Mouse (Mus musculus) urinary bladder, adult 18-20 months (tissue): ENCODE results near the gene Rasal2.
A peak's percentile ranks its signal among the peaks of the same experiment; 100 is the strongest.
"Not testable (repeated sequence)": the region's sequence is repeated elsewhere in the genome, so short reads cannot be mapped to it uniquely, and the experiment has no call there.

Experiments
- DNase-seq, 2 experiments: peaks; one replicate each; pipeline ENCODE4 v3.0.0; 2022; ENCODE audit warnings: low spot score in 2 of 2, mixed read lengths in 2 of 2

The Rasal2 gene

GRCm38 (mm10) chr1:157244453-157244790 lies 168.0 kb downstream of the Rasal2 start:
- no peak for DNase-seq

GRCm38 (mm10) chr1:157243576-157244452 lies 168.6 kb downstream of the Rasal2 start:
- DNase-seq = no peak

DNA sequence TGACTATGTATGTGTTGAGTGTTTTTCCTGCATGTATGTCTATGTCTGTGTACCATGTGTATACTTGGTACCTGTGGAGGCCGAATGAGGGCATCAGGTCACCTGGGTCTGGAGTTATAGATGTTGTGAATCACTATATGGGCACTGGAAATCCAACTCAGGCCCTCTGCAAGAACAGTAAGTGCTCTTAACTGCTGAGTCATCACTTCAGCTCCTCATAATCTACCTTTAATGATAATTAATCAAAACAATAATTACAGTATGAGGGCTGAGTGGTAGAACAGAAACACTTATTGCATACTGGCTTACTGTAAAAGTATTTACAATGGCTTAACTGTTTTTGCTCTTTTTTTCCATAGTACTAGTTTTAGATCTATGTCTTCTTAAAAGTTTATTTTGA lies 172.7 kb downstream of the Rasal2 start:
- DNase-seq = no peak

GRCm38 (mm10) chr1:157236650-157237344 lies 175.6 kb downstream of the Rasal2 start:
- DNase-seq = not testable (repeated sequence)

- no peak for DNase-seq
Measured at GRCm38 (mm10) chr1:157233451-157233850, 178.9 kb downstream of the Rasal2 start.

DNA sequence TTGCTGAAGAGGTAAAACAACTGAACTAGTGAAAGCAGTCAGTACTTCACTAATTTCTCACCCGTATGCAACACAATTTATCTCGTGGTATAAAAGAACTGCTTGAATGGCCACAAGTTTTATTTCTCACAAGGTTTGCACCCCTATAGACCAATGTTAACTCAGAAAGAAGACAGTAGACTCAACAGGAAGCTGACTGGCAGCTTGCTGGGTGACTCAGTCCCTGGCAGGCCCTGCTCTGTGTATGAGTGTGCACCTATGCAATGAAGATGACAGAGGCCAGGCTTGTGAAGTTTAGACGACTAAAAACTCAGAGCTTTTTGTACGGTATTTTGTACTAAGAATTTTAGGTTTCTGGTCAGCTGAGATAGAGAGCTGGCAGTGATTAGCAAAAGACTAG lies 180.0 kb downstream of the Rasal2 start:
- peak; percentile 5 to 11 for DNase-seq

GRCm38 (mm10) chr1:157231016-157231415 lies 181.4 kb downstream of the Rasal2 start:
- DNase-seq = no peak

- no peak for DNase-seq
Measured at GRCm38 (mm10) chr1:157230386-157230785, 182.0 kb downstream of the Rasal2 start.

DNA sequence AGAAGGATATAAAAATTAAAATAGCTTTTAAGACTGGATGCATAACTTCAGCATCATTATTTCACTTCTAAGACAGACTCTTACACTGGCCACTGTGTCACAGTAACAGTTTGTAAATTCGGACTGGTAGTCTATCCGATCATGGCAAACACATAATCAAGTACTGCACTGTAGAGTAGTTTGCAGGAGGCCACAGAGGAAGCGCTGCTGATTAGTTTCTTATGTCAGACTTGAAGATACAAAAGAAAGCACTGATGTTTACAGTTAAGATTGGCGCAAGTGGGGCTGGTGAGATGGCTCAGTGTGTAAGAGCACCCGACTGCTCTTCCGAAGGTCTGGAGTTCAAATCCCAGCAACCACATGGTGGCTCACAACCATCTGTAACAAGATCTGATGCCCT lies 187.4 kb downstream of the Rasal2 start:
- no peak for DNase-seq

- DNase-seq = no peak
Measured at GRCm38 (mm10) chr1:157220910-157221309, 191.5 kb downstream of the Rasal2 start.

DNA sequence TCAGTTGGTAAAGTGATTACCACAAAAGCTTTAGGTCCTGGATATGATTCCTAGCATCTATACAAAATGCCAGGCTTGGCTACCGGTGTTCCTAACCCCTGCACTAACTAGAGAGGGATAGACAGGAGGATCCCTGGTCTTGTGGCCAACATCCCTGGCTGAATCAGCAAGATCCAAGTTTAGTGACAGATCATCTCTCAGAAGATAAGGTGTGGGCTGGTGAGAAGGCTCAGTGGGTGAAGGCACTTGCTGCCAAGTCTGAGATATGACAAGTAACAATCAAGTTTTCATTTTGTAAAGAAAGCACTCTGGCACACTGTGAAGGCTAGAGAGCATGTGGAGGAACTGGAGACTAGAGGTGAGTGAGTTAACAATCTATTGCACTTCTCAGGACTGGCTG lies 191.9 kb downstream of the Rasal2 start:
- DNase-seq = no peak

- no peak for DNase-seq
Measured at GRCm38 (mm10) chr1:157208754-157209153, 203.6 kb downstream of the Rasal2 start.

- DNase-seq = no peak
Measured at GRCm38 (mm10) chr1:157205685-157206084, 206.7 kb downstream of the Rasal2 start.

- DNase-seq = no peak
Measured at GRCm38 (mm10) chr1:157183043-157183442, 229.4 kb downstream of the Rasal2 start.

- no peak for DNase-seq
Measured at GRCm38 (mm10) chr1:157182431-157182830, 230.0 kb downstream of the Rasal2 start.

GRCm38 (mm10) chr1:157181081-157181480 lies 231.3 kb downstream of the Rasal2 start:
- DNase-seq = no peak

DNA sequence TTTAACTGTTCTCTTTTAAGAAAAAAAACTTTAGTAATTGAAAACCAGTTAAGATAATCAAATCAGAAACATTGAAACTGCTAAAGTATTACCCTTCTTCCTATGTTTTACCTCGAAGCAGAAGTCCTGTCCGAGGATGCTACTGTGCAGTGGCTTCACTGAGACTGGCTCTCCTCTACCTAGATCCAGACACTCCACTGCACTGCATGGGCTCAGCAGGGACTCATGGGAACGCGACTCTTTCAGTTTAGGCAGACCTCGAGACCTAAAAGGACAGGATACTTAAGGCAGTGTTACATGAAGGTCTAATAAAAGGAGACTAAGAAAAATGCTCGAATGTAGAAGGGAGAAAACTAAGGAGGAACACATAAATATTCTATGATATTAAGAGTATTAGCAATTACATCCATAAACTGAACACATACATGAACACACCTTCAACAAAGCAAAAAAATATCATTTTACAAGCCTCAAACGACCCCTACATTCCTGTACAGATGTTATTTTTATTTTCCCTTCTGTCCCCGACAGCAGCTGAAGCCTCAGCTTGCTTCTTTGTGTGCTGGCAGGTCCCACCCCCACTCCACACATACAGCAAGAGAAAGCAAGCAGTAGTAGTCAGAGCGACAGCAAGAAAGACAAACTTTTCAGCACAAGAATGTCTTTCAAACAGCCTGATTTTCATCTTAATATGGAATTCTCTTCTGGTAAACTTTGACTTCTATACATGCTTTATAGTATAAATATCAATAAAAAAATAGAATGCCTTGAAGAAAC lies 233.2 kb downstream of the Rasal2 start:
- no peak for DNase-seq

GRCm38 (mm10) chr1:157169292-157169691 lies 243.1 kb downstream of the Rasal2 start:
- DNase-seq = no peak

DNA sequence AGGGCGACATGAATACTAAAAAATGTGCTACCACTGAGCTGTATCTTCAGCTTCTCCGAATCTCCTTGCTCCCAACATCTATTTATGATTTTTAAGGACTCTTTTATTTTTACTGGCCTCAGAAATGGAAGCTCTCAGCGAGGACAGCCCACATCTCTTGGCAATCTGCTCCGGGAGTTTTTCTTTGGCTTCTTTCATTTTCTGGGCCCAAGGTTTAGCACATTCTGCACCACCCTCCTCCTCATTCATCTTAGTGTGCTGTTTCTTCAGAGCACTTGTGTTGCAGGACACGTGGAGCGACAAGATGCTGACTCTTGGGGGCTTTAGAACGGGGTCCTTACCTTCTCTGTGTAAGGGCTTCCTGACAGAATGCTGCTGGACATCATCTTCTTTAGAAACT lies 243.5 kb downstream of the Rasal2 start:
- no peak for DNase-seq

DNA sequence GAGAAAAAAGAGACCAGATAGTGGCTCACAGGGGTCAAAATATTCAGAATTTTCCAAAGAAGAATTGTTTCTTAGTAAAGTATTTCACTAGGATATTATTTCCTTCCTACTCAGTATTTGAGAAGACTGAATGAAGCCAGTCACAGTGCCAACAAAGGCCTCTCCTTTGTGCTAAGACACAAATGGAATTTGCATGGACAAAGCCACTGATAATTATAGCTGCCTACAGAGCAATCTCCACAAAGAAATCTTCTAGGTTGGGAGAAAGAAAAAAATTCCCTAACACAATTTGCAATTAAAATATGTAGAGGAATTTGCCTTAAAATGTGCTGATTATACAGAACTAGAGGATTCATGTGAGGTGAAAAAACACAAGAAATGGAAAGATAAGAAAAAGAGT lies 258.6 kb downstream of the Rasal2 start:
- no peak for DNase-seq

DNA sequence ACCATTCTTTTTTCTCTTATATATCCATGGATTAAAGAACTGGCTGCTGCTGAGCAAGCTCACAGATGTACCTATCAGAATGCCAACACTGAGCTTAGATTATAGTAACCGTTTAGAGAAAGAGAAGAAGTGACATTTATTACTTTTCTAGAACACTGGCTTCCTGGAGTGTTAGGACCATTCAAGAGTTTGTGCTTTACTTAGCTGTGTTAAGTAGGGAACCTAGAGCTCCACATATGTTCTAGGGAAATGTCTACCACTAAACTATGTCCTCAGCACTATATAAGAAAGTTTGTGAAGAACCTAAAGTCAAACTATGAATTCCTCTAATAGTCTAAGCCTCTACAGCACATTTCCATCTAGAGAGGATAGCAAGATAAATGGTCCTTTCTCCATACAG lies 262.3 kb downstream of the Rasal2 start:
- no peak for DNase-seq

DNA sequence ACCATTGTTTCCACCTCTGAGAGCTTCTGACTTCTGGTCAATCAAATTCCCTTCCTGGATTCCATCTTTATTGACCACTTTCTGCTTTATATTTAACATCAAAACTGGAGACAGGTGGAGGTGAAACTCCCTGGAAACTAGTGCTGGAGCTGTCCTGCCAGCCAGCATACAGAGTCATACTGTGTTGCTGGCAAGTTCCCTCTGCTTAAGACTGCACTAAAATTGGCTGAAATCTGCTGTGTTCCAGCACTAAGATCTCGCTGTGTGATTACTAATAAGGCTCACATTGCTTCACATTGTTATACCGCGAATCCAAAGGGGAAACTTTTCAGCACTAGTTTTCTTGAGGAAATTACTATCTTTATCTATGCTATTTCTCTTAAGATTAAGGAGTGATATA lies 267.8 kb downstream of the Rasal2 start:
- DNase-seq = no peak
